9 mouse cellular contexts compared by ENCODE assay signal in the genomic region with DNA sequence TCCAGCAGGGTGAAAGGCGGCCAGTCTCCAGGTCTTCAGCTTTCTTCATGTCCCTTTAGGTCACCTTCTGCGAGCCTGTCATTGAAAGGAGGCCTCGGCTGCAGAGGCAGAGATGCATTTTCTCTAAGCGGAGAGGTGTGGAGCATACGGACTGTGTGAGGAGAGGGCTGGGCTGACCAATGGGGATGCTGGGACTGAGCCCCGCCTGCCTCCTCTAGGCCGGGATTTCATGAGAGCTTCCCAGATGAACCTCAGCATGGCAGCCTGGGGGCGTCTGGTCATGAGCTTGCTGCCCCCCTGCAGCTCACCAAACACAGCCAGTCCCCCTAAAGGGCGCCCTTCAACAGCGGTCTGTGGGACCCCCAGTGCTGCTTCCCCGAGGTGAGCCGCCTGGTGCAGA. TPM values are rescaled to one million over a fixed set of nuclear protein-coding genes. Genes with fewer than 3 reads are reported as not detected.
DNase-seq lines count a peak whose midpoint lies in the region; ATAC-seq and TF ChIP-seq lines count a peak whose summit lies in the region.
"Had no signal": no experiment of that assay in that cellular context is flagged by ENCODE, and none has a peak within 500 bp of the region (broad histone marks: within the 10 kb centered on the region; RNA-seq: fewer than 3 reads in every experiment).

No protein-coding gene starts in this region.

- intact Hi-C loops in gastrocnemius, adult 2 months (cut with DNase I) = no loop called here

- H3K27me3 ChIP-seq in lung, embryonic 14.5 days (ENCODE audit: insufficient read depth, low read length) = no peaks in the 10 kb centered on the region
- H3K27me3 ChIP-seq in forebrain, embryonic 16.5 days (replicated peaks; ENCODE audit: control insufficient read depth, insufficient read depth, low read length) = no peaks in the 10 kb centered on the region
- no peaks in the 10 kb centered on the region for H3K27me3 ChIP-seq in liver, embryonic 13.5 days
- no peaks in the 10 kb centered on the region for H3K27me3 ChIP-seq in stomach, embryonic 14.5 days (ENCODE audit: control insufficient read depth, insufficient read depth, low read length)

- peak overlapping the region; percentile 54 for H3K4me2 ChIP-seq in lung, embryonic 14.5 days
- H3K4me2 ChIP-seq in forebrain, embryonic 16.5 days (ENCODE audit: low read length) = peak overlapping the region; percentile 34
- peak overlapping the region; percentile 20; the same call in 1 of the 2 replicates for H3K4me2 ChIP-seq in liver, embryonic 13.5 days
- H3K4me2 ChIP-seq in stomach, embryonic 14.5 days (replicated peaks; ENCODE audit: low read depth, low read length) = peak overlapping the region; percentile 40

- H3K4me3 ChIP-seq in lung, embryonic 14.5 days (ENCODE audit: low read depth, low read length) = peak overlapping the region; percentile 14
- H3K4me3 ChIP-seq in forebrain, embryonic 16.5 days (replicated peaks; ENCODE audit: low read length) = peak overlapping the region; percentile 18; the same call in 1 of the 2 replicates
- no peak overlapping the region for H3K4me3 ChIP-seq in liver, embryonic 13.5 days (replicated peaks)
- 0 out of 2 replicates have a peak overlapping the region, but pooled peaks have one; percentile 1 for H3K4me3 ChIP-seq in stomach, embryonic 14.5 days (ENCODE audit: low read depth, low read length)
- H3K4me3 ChIP-seq in gastrocnemius, adult 2 months = no peak overlapping the region

- peak overlapping the region; percentile 34; the same call in 1 of the 2 replicates for H3K9ac ChIP-seq in lung, embryonic 14.5 days
- peak overlapping the region; percentile 36 for H3K9ac ChIP-seq in forebrain, embryonic 16.5 days (replicated peaks; ENCODE audit: low read depth, low read length)
- H3K9ac ChIP-seq in liver, embryonic 13.5 days = no peak overlapping the region
- no peak overlapping the region for H3K9ac ChIP-seq in stomach, embryonic 14.5 days (replicated peaks; ENCODE audit: low read depth, low read length)

- peaks cover 5% of the 10 kb centered on the region for H3K36me3 ChIP-seq in lung, embryonic 14.5 days (ENCODE audit: insufficient read depth)
- no peaks in the 10 kb centered on the region for H3K36me3 ChIP-seq in forebrain, embryonic 16.5 days (ENCODE audit: control insufficient read depth, insufficient read depth)
- H3K36me3 ChIP-seq in liver, embryonic 13.5 days = no peaks in the 10 kb centered on the region; the same call in 1 of the 2 replicates
- H3K36me3 ChIP-seq in stomach, embryonic 14.5 days (ENCODE audit: control insufficient read depth, insufficient read depth, low read length) = peaks cover under 1% of the 10 kb centered on the region; the same call in 1 of the 2 replicates

- peak; percentile 43 for DNase-seq in lung, embryonic 14.5 days
- DNase-seq in lung, postnatal 14 days = no peak
- DNase-seq in liver, embryonic 13.5 days = no peak
- DNase-seq in left cerebral cortex, adult 11 months (ENCODE audit: low spot score) = no peak
- no peak for DNase-seq in gastrocnemius, adult 2 months
- DNase-seq in layer of hippocampus, adult 11-12 months (ENCODE audit: low spot score) = no peak
- DNase-seq: gastrocnemius, postnatal 25 days had no signal

- 11% methylated on average over 12 of the region's 12 CpGs for WGBS in lung, embryonic 14.5 days
- WGBS in forebrain, embryonic 16.5 days = 16% methylated on average over 11 of the region's 12 CpGs
- 44% methylated on average over 12 of the region's 12 CpGs for WGBS in liver, embryonic 13.5 days (ENCODE audit: insufficient replicate concordance)
- 11% methylated on average over 12 of the region's 12 CpGs for WGBS in stomach, embryonic 14.5 days

- no peak for TF ChIP-seq CTCF in lung, embryonic 14.5 days (IDR thresholded peaks at IDR 0.05; ENCODE audit: low read depth)
- TF ChIP-seq CTCF in gastrocnemius, adult 2 months (IDR thresholded peaks at IDR 0.05) = no peak

- ATAC-seq in lung, embryonic 14.5 days (ENCODE audit: insufficient read depth) = peak; percentile 72
- ATAC-seq in forebrain, embryonic 16.5 days = no peak
- no peak for ATAC-seq in liver, embryonic 13.5 days (ENCODE audit: low read depth)
- peak; percentile 54; the same call in 1 of the 2 replicates for ATAC-seq in stomach, embryonic 14.5 days (ENCODE audit: insufficient number of reproducible peaks, insufficient read depth, low FRiP score, low read depth)

- no peak overlapping the region for H3K27ac ChIP-seq in lung, embryonic 14.5 days (ENCODE audit: low read depth)
- no peak overlapping the region for H3K27ac ChIP-seq in forebrain, embryonic 16.5 days (ENCODE audit: low read length)
- H3K27ac ChIP-seq in liver, embryonic 13.5 days = no peak overlapping the region
- H3K27ac ChIP-seq in stomach, embryonic 14.5 days (ENCODE audit: low read length) = no peak overlapping the region
- H3K27ac ChIP-seq in gastrocnemius, adult 2 months = no peak overlapping the region

- no peaks in the 10 kb centered on the region for H3K9me3 ChIP-seq in lung, embryonic 14.5 days (ENCODE audit: low read depth, low read length)
- H3K9me3 ChIP-seq in forebrain, embryonic 16.5 days (ENCODE audit: control insufficient read depth, low read length) = no peaks in the 10 kb centered on the region
- H3K9me3 ChIP-seq in liver, embryonic 13.5 days (replicated peaks) = no peaks in the 10 kb centered on the region
- no peaks in the 10 kb centered on the region for H3K9me3 ChIP-seq in stomach, embryonic 14.5 days (ENCODE audit: control insufficient read depth, low read depth, low read length)

- H3K4me1 ChIP-seq in lung, embryonic 14.5 days (ENCODE audit: insufficient read depth) = no peaks in the 10 kb centered on the region
- 0 out of 2 replicates have a peak, but pooled peaks cover 4% of the 10 kb centered on the region for H3K4me1 ChIP-seq in forebrain, embryonic 16.5 days (replicated peaks; ENCODE audit: control insufficient read depth, insufficient read depth, low read length)
- H3K4me1 ChIP-seq in liver, embryonic 13.5 days (replicated peaks) = peaks cover 6% of the 10 kb centered on the region
- no peaks in the 10 kb centered on the region for H3K4me1 ChIP-seq in stomach, embryonic 14.5 days (ENCODE audit: control insufficient read depth, insufficient read depth, low read length)

RNA-seq across cellular contexts. Expression of gene Pkn3, which starts 7.1 kb away (rescaled TPM):
- polyA plus RNA-seq in lung, embryonic 14.5 days (2014; fragmentation: Nextera tagmentation; extraction: Ambion mirVana) = 9.5 and 11.7 TPM in 2 replicates
- polyA plus RNA-seq in forebrain, embryonic 16.5 days (2015; fragmentation: Nextera tagmentation; extraction: Ambion mirVana) = 2.6 and 3.4 TPM in 2 replicates
- polyA plus RNA-seq in liver, embryonic 13.5 days (2015; fragmentation: Nextera tagmentation; extraction: Ambion mirVana) = 3.1 and 3.2 TPM in 2 replicates
- 6.3 and 6.9 TPM in 2 replicates for polyA plus RNA-seq in stomach, embryonic 14.5 days (2014; fragmentation: Nextera tagmentation; extraction: Ambion mirVana)
- total RNA-seq in gastrocnemius, adult 2 months (2021) = 1 to 10 TPM; 3.6 to 4.1 TPM

RNA-seq across cellular contexts. Expression of gene Zdhhc12, which starts 8.8 kb away (rescaled TPM):
- 28.5 and 31.5 TPM in 2 replicates for polyA plus RNA-seq in lung, embryonic 14.5 days (2014; fragmentation: Nextera tagmentation; extraction: Ambion mirVana)
- polyA plus RNA-seq in forebrain, embryonic 16.5 days (2015; fragmentation: Nextera tagmentation; extraction: Ambion mirVana) = 17.8 and 19.0 TPM in 2 replicates
- polyA plus RNA-seq in liver, embryonic 13.5 days (2015; fragmentation: Nextera tagmentation; extraction: Ambion mirVana) = 22.8 and 23.9 TPM in 2 replicates
- 44.1 and 45.2 TPM in 2 replicates for polyA plus RNA-seq in stomach, embryonic 14.5 days (2014; fragmentation: Nextera tagmentation; extraction: Ambion mirVana)
- 1 to 10 TPM; 2.0 to 3.5 TPM for total RNA-seq in gastrocnemius, adult 2 months (2021)

RNA-seq across cellular contexts. Expression of gene Set, which starts 27.5 kb away (rescaled TPM):
- 564 and 591 TPM in 2 replicates for polyA plus RNA-seq in lung, embryonic 14.5 days (2014; fragmentation: Nextera tagmentation; extraction: Ambion mirVana)
- 407 and 435 TPM in 2 replicates for polyA plus RNA-seq in forebrain, embryonic 16.5 days (2015; fragmentation: Nextera tagmentation; extraction: Ambion mirVana)
- polyA plus RNA-seq in liver, embryonic 13.5 days (2015; fragmentation: Nextera tagmentation; extraction: Ambion mirVana) = 317 and 337 TPM in 2 replicates
- polyA plus RNA-seq in stomach, embryonic 14.5 days (2014; fragmentation: Nextera tagmentation; extraction: Ambion mirVana) = 454 and 480 TPM in 2 replicates
- 100 to 1,000 TPM in 1 of 2 experiments, 10 to 100 TPM in 1; 93.8 to 110 TPM for total RNA-seq in gastrocnemius, adult 2 months (2021)

RNA-seq across cellular contexts. Expression of gene Wdr34, which starts 36.0 kb away (rescaled TPM):
- polyA plus RNA-seq in lung, embryonic 14.5 days (2014; fragmentation: Nextera tagmentation; extraction: Ambion mirVana) = 27.7 and 28.5 TPM in 2 replicates
- polyA plus RNA-seq in forebrain, embryonic 16.5 days (2015; fragmentation: Nextera tagmentation; extraction: Ambion mirVana) = 70.2 and 83.3 TPM in 2 replicates
- 9.9 and 10.7 TPM in 2 replicates for polyA plus RNA-seq in liver, embryonic 13.5 days (2015; fragmentation: Nextera tagmentation; extraction: Ambion mirVana)
- 29.6 and 32.7 TPM in 2 replicates for polyA plus RNA-seq in stomach, embryonic 14.5 days (2014; fragmentation: Nextera tagmentation; extraction: Ambion mirVana)
- 1 to 10 TPM; 4.4 to 5.0 TPM for total RNA-seq in gastrocnemius, adult 2 months (2021)

RNA-seq across cellular contexts. Expression of gene Zer1, which starts 39.8 kb away (rescaled TPM):
- 8.8 and 8.9 TPM in 2 replicates for polyA plus RNA-seq in lung, embryonic 14.5 days (2014; fragmentation: Nextera tagmentation; extraction: Ambion mirVana)
- polyA plus RNA-seq in forebrain, embryonic 16.5 days (2015; fragmentation: Nextera tagmentation; extraction: Ambion mirVana) = 10.9 and 16.5 TPM in 2 replicates
- 2.2 and 2.6 TPM in 2 replicates for polyA plus RNA-seq in liver, embryonic 13.5 days (2015; fragmentation: Nextera tagmentation; extraction: Ambion mirVana)
- polyA plus RNA-seq in stomach, embryonic 14.5 days (2014; fragmentation: Nextera tagmentation; extraction: Ambion mirVana) = 11.3 and 13.6 TPM in 2 replicates
- total RNA-seq in gastrocnemius, adult 2 months (2021) = 10 to 100 TPM; 23.1 to 25.2 TPM

Comparison
In these comparisons a context has a peak if more than half of its experiments do, and no peak if none do; other contexts are left out.
1. ATAC-seq: peak in lung, embryonic 14.5 days (single experiment) and stomach, embryonic 14.5 days (single experiment); none in forebrain, embryonic 16.5 days (single experiment) and liver, embryonic 13.5 days (single experiment).
2. H3K4me3 ChIP-seq: peak in lung, embryonic 14.5 days (single experiment), forebrain, embryonic 16.5 days (single experiment) and stomach, embryonic 14.5 days (single experiment); none in liver, embryonic 13.5 days (single experiment) and gastrocnemius, adult 2 months (single experiment).
3. H3K9ac ChIP-seq: peak in lung, embryonic 14.5 days (single experiment) and forebrain, embryonic 16.5 days (single experiment); none in liver, embryonic 13.5 days (single experiment) and stomach, embryonic 14.5 days (single experiment).
4. Peak in every context shown above with its lines, with median percentiles within 50 percentile points of each other: H3K4me2 ChIP-seq.